Mouse (Mus musculus): ENCODE data around the gene Ebf3. TPM values are rescaled to one million over a fixed set of nuclear protein-coding genes. Genes with fewer than 3 reads are reported as not detected.

Ebf3 gene
- polyA plus RNA-seq, 1 experiment from 2014 or later, result 1.3 TPM

- no peak for ATAC-seq (replicated peaks; ENCODE audit: insufficient number of reproducible peaks, insufficient read depth, low FRiP score, low read depth)
- 74% methylated on average over 4 of the region's 4 CpGs for WGBS
- no peaks in the 10 kb centered on the region for H3K27me3 ChIP-seq
Observed at GRCm38 (mm10) chr7:137220436-137220835, 93.8 kb downstream of the Ebf3 start.

DNA sequence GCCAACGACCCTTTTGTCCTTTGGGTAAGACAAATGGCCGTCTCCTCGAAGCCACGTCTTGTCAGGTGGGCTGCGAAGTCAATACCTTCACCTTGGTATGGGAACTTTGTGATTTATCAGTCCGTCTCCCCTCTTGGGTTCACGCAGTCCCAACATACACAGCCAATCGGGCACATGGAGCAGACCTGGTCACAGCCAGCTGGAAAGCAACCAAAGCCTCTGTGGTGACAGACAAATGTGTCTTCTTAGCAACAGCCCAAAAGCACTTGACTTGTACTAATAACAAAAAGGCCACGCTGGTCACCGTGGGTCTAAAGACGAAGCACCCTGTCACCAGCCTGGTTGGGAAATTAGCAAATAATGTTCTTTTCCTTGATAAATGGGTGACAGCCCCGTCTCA lies 95.5 kb downstream of the Ebf3 start:
- H3K4me1 ChIP-seq (replicated peaks), result no peaks in the 10 kb centered on the region
- H3K27ac ChIP-seq, result no peak overlapping the region
- no peak overlapping the region for H3K4me2 ChIP-seq
- H3K9ac ChIP-seq, result no peak overlapping the region
- no peaks in the 10 kb centered on the region for H3K9me3 ChIP-seq (replicated peaks)
- H3K27me3 ChIP-seq, result no peaks in the 10 kb centered on the region; the same call in 1 of the 2 replicates
- WGBS, result 81% methylated on average over 12 of the region's 12 CpGs
- no peaks in the 10 kb centered on the region for H3K36me3 ChIP-seq
- no peak for ATAC-seq (replicated peaks; ENCODE audit: insufficient number of reproducible peaks, insufficient read depth, low FRiP score, low read depth)
- no peak overlapping the region for H3K4me3 ChIP-seq

More at GRCm38 (mm10) chr7:137220436-137220835, 93.8 kb downstream of the Ebf3 start:
- no peaks in the 10 kb centered on the region for H3K36me3 ChIP-seq
- H3K4me1 ChIP-seq (replicated peaks), result no peaks in the 10 kb centered on the region
- no peak overlapping the region for H3K4me2 ChIP-seq
- no peaks in the 10 kb centered on the region for H3K9me3 ChIP-seq (replicated peaks)
- no peak overlapping the region for H3K9ac ChIP-seq
- no peak overlapping the region for H3K4me3 ChIP-seq
- H3K27ac ChIP-seq, result no peak overlapping the region

GRCm38 (mm10) chr7:137213444-137213843 lies 100.8 kb downstream of the Ebf3 start:
- H3K27me3 ChIP-seq, result no peaks in the 10 kb centered on the region; the same call in 1 of the 2 replicates
- 77% methylated on average over 1 of the region's 1 CpGs for WGBS
- H3K9ac ChIP-seq, result no peak overlapping the region
- no peaks in the 10 kb centered on the region for H3K4me1 ChIP-seq (replicated peaks)
- H3K4me2 ChIP-seq, result no peak overlapping the region
- no peaks in the 10 kb centered on the region for H3K9me3 ChIP-seq (replicated peaks)
- H3K27ac ChIP-seq, result no peak overlapping the region
- H3K36me3 ChIP-seq, result no peaks in the 10 kb centered on the region
- no peak overlapping the region for H3K4me3 ChIP-seq
- ATAC-seq (replicated peaks; ENCODE audit: insufficient number of reproducible peaks, insufficient read depth, low FRiP score, low read depth), result no peak

- H3K27ac ChIP-seq, result no peak overlapping the region
- H3K27me3 ChIP-seq, result no peaks in the 10 kb centered on the region; the same call in 1 of the 2 replicates
- no peak overlapping the region for H3K4me3 ChIP-seq
- H3K4me1 ChIP-seq (replicated peaks), result no peaks in the 10 kb centered on the region
- no peaks in the 10 kb centered on the region for H3K9me3 ChIP-seq (replicated peaks)
- no peak for ATAC-seq (replicated peaks; ENCODE audit: insufficient number of reproducible peaks, insufficient read depth, low FRiP score, low read depth)
- no peaks in the 10 kb centered on the region for H3K36me3 ChIP-seq
- no peak overlapping the region for H3K4me2 ChIP-seq
- no peak overlapping the region for H3K9ac ChIP-seq
- WGBS, result 49% methylated on average over 4 of the region's 4 CpGs
Observed at GRCm38 (mm10) chr7:137211332-137211731, 102.9 kb downstream of the Ebf3 start.

DNA sequence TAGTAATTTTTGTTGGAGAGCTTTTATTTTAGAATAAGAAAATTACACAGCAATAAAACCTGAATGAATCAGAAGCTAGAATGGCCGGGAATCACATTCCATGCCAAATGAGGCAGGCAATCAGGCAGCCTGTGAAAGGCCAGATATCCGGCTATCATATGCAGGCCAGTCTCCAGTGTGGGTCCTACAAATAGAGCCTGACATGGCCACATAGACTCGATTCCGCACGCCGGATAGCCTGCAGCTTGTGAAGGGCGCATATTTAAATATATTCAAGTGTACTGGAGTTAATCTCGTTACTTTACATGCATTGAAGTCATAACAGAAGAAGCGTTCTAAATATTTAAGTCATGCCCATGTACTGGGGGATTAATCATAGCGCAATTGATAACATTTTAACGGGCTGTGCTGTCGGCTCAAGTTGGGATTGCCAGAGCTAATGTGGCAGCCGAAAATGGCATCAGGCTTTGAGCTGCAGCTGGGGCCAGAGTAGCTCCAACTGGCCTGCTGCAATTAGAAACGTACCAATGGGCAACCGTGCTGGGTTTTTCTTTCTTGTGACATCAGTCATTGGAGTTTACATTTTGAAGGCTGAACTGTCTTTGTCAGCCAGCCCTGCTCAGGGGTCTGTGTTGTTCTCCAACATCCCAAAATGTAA lies 104.4 kb downstream of the Ebf3 start:
- Histone ChIP-seq H3K4me2 (no peak overlapping the region), H3K9me3 (replicated peaks) (no peaks in the 10 kb centered on the region), H3K4me1 (replicated peaks) (no peaks in the 10 kb centered on the region), H3K27ac (no peak overlapping the region), H3K36me3 (no peaks in the 10 kb centered on the region), H3K9ac (no peak overlapping the region), H3K27me3 (no peaks in the 10 kb centered on the region; the same call in 1 of the 2 replicates), H3K4me3 (no peak overlapping the region)
- WGBS, result 68% methylated on average over 15 of the region's 15 CpGs
- ATAC-seq (replicated peaks; ENCODE audit: insufficient number of reproducible peaks, insufficient read depth, low FRiP score, low read depth), result no peak

DNA sequence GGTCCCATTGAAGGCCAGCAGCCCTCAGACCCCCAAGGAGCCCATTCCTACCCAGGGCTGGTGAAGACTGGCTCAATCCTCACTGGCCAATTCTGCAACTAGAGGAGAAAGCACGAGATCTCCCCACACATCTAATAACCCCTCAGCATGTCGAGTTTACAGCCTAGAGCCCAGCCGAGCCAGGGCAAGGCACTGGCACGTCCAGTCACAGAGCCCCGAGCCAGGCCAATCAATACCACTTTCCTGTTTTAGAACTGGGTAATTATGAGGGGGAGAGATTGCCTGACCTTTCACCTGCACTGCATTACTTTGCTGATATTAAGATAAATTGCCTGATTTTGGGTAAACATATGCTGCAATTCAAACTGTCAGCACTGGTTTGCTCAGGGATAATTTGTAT lies 105.7 kb downstream of the Ebf3 start:
- no peak for ATAC-seq (replicated peaks; ENCODE audit: insufficient number of reproducible peaks, insufficient read depth, low FRiP score, low read depth)
- WGBS, result 63% methylated on average over 5 of the region's 5 CpGs
- H3K4me3 ChIP-seq, result no peak overlapping the region
- H3K9ac ChIP-seq, result no peak overlapping the region
- no peaks in the 10 kb centered on the region for H3K9me3 ChIP-seq (replicated peaks)
- H3K4me2 ChIP-seq, result no peak overlapping the region
- no peaks in the 10 kb centered on the region for H3K4me1 ChIP-seq (replicated peaks)
- H3K27me3 ChIP-seq, result no peaks in the 10 kb centered on the region
- no peak overlapping the region for H3K27ac ChIP-seq
- no peaks in the 10 kb centered on the region for H3K36me3 ChIP-seq

GRCm38 (mm10) chr7:137206770-137207285 lies 107.4 kb downstream of the Ebf3 start:
- no peaks in the 10 kb centered on the region for H3K36me3 ChIP-seq
- H3K4me1 ChIP-seq (replicated peaks), result no peaks in the 10 kb centered on the region
- no peak for ATAC-seq (replicated peaks; ENCODE audit: insufficient number of reproducible peaks, insufficient read depth, low FRiP score, low read depth)
- WGBS, result 80% methylated on average over 21 of the region's 21 CpGs
- no peak overlapping the region for H3K9ac ChIP-seq
- H3K9me3 ChIP-seq (replicated peaks), result no peaks in the 10 kb centered on the region
- H3K27ac ChIP-seq, result no peak overlapping the region
- H3K27me3 ChIP-seq, result no peaks in the 10 kb centered on the region
- no peak overlapping the region for H3K4me3 ChIP-seq
- no peak overlapping the region for H3K4me2 ChIP-seq

GRCm38 (mm10) chr7:137199533-137199932 lies 114.7 kb downstream of the Ebf3 start:
- Histone ChIP-seq H3K36me3 (no peaks in the 10 kb centered on the region), H3K27me3 (peaks cover 9% of the 10 kb centered on the region; the same call in 1 of the 2 replicates), H3K27ac (no peak overlapping the region), H3K4me1 (replicated peaks) (peaks cover 3% of the 10 kb centered on the region; the same call in 1 of the 2 replicates), H3K9me3 (replicated peaks) (no peaks in the 10 kb centered on the region), H3K4me3 (no peak overlapping the region), H3K9ac (no peak overlapping the region), H3K4me2 (no peak overlapping the region)
- WGBS, result 85% methylated on average over 4 of the region's 4 CpGs
- ATAC-seq (replicated peaks; ENCODE audit: insufficient number of reproducible peaks, insufficient read depth, low FRiP score, low read depth), result no peak

DNA sequence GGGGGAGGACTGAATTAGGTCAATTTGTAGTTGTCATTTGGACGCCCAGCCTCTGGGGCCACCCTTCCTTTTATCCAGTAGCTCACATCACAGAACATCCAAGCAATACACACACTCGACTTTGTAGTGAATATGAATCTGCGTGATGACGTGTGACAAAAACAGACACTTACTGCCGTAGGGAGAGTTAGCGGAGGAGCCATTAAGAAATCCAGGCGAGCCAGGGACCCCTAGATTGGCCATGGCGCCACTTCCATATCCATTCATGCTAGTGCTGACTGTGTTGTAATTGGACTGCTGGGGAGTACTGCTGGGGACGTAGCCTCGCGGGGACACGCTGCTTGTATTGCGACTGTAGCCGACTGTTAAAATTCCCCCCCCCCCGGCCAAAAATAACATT lies 115.3 kb downstream of the Ebf3 start:
- Histone ChIP-seq H3K4me2 (no peak overlapping the region), H3K27ac (no peak overlapping the region), H3K27me3 (peaks cover 9% of the 10 kb centered on the region; the same call in 1 of the 2 replicates), H3K4me1 (replicated peaks) (peaks cover 3% of the 10 kb centered on the region; the same call in 1 of the 2 replicates), H3K4me3 (no peak overlapping the region), H3K9ac (no peak overlapping the region), H3K9me3 (replicated peaks) (no peaks in the 10 kb centered on the region), H3K36me3 (no peaks in the 10 kb centered on the region)
- no peak for ATAC-seq (replicated peaks; ENCODE audit: insufficient number of reproducible peaks, insufficient read depth, low FRiP score, low read depth)
- 80% methylated on average over 15 of the region's 15 CpGs for WGBS

DNA sequence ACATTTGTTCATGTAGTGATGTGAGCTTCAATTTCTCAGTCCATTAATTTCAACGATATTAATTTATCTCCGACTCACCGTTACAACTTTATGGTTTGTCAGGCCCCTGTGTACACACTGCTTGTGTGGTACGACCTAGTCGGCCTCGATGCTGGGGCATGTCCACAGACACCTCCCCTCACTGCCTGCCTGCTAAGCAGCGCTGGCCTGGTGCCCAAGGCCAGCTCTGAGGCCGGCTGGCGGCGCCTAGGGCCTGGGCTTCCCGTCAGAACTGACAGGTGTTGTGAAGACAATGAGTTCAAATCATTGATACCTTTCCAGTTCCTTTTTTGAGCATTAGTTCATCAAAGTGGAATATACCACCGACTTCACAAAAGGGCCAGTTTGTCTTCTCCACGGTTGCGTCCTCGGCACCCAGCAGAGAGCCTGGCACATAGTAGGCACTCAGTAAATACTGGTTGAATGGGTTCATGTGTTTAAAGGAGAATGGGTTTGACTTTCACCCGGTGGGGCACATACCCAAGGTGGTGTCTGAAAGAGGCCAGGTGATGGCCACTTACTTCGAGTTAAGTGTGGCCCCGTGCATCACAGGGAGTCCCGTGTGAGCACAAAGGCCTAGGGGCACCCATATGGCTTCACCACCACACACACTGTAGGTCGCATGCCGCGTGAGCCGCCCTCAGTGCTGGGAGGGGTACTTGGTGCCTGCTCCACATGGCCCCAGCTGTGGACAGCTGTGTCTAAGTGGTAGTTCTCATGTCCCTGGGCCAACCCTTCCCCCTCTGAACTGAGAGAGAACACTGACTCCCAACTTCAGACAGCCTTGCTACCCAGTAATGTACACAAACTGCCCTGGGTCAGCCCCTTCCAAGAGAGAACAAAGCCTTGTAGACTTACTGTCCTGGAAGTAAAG lies 116.9 kb downstream of the Ebf3 start:
- Histone ChIP-seq H3K27ac (no peak overlapping the region), H3K27me3 (peaks cover 9% of the 10 kb centered on the region; the same call in 1 of the 2 replicates), H3K9me3 (replicated peaks) (no peaks in the 10 kb centered on the region), H3K4me2 (no peak overlapping the region), H3K9ac (no peak overlapping the region), H3K36me3 (no peaks in the 10 kb centered on the region), H3K4me3 (no peak overlapping the region), H3K4me1 (replicated peaks) (peaks cover 3% of the 10 kb centered on the region; the same call in 1 of the 2 replicates)
- ATAC-seq (replicated peaks; ENCODE audit: insufficient number of reproducible peaks, insufficient read depth, low FRiP score, low read depth), result peak; percentile 73
- WGBS, result 63% methylated on average over 23 of the region's 23 CpGs

DNA sequence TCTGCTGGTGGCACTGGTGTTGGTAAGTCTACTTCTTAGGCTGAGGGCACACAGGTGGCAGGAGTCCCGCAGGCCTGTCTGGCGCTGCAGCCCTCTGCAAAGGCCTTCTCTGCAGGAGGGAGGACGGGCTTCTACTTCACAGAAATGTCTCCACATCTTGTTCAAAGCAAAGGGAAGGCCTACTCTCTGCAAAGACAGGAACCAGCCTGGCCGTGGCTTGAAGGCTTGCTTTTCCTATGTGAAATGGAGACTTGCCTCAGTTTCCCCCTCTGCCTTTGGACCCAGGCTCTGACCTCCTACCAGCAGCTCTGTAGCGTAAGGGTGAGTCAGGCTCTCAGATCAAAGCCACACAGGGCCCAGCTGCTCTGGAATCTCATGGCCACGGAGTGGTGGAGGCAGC lies 117.7 kb downstream of the Ebf3 start:
- H3K36me3 ChIP-seq, result no peaks in the 10 kb centered on the region
- peaks cover 9% of the 10 kb centered on the region; the same call in 1 of the 2 replicates for H3K27me3 ChIP-seq
- H3K4me3 ChIP-seq, result no peak overlapping the region
- 82% methylated on average over 6 of the region's 6 CpGs for WGBS
- peaks cover 3% of the 10 kb centered on the region; the same call in 1 of the 2 replicates for H3K4me1 ChIP-seq (replicated peaks)
- no peak overlapping the region for H3K9ac ChIP-seq
- ATAC-seq (replicated peaks; ENCODE audit: insufficient number of reproducible peaks, insufficient read depth, low FRiP score, low read depth), result no peak
- H3K27ac ChIP-seq, result no peak overlapping the region
- no peak overlapping the region for H3K4me2 ChIP-seq
- H3K9me3 ChIP-seq (replicated peaks), result no peaks in the 10 kb centered on the region
